Mouse (Mus musculus) CH12.LX (cell line): ENCODE data around the gene Xylt1. TPM values are rescaled to one million over a fixed set of nuclear protein-coding genes. Genes with fewer than 3 reads are reported as not detected.

ENCODE experiments used
- DNase-seq: peaks from one replicate; pipeline ENCODE4 v3.0.0-alpha.2; 2013; ENCODE audit errors: extremely low read depth
- H3K27ac ChIP-seq: 2 replicates; pipeline ENCODE4 v1.5.1; 2012; ENCODE audit warnings: low read depth, mild to moderate bottlenecking, control low read depth, moderate library complexity; ENCODE audit not compliant: insufficient read depth
- H3K27me3 ChIP-seq: replicated peaks from 2 replicates; pipeline ENCODE3; 2012; ENCODE audit warnings: inconsistent platforms
- H3K36me3 ChIP-seq, 2 experiments: replicated peaks in 1 of 2; 2 replicates each; pipeline versions ENCODE3 to v1.6.1; 2012; ENCODE audit warnings: inconsistent platforms in 1 of 2, low read length in 1 of 2, mild to moderate bottlenecking in 1 of 2, mixed read lengths in 1 of 2, moderate library complexity in 1 of 2; ENCODE audit not compliant: control insufficient read depth in 1 of 2, insufficient read depth in 1 of 2
- H3K4me1 ChIP-seq, 2 experiments: 2 replicates each; pipeline ENCODE4 v1.6.1; 2012; ENCODE audit warnings: inconsistent platforms in 1 of 2, moderate library complexity in 1 of 2; ENCODE audit not compliant: insufficient read depth in 2 of 2, control insufficient read depth in 1 of 2
- H3K4me2 ChIP-seq: 2 replicates; pipeline ENCODE4 v1.6.1; 2012; ENCODE audit warnings: low read depth, mild to moderate bottlenecking, control low read depth; ENCODE audit not compliant: poor library complexity, insufficient read depth, severe bottlenecking
- H3K4me3 ChIP-seq, 3 experiments: fragments of 150-350 bp in 1 of 3; sonication (generic) in 1 of 3; replicated peaks in 1 of 3; 2 replicates each; pipeline versions ENCODE3 to v1.5.1; 2011 to 2012; ENCODE audit warnings: low read depth in 2 of 3, low read length in 2 of 3, mild to moderate bottlenecking in 2 of 3, moderate library complexity in 2 of 3, control low read depth in 1 of 3, improper control_type of control experiment in 1 of 3, inconsistent platforms in 1 of 3, mixed read lengths in 1 of 3; ENCODE audit not compliant: poor library complexity in 1 of 3
- H3K79me2 ChIP-seq: replicated peaks from 2 replicates; pipeline ENCODE4 v1.6.1; 2012; ENCODE audit warnings: mild to moderate bottlenecking, moderate library complexity; ENCODE audit not compliant: control insufficient read depth, poor library complexity, insufficient read depth, severe bottlenecking; ENCODE audit errors: extremely low read depth
- H3K9ac ChIP-seq: 2 replicates; pipeline ENCODE4 v1.6.1; 2012; ENCODE audit warnings: low read depth, mild to moderate bottlenecking, control low read depth, moderate library complexity; ENCODE audit not compliant: insufficient read depth
- H3K9me3 ChIP-seq: replicated peaks from 2 replicates; pipeline ENCODE3; 2012; ENCODE audit warnings: low read length, inconsistent platforms, mixed read lengths
- BHLHE40 ChIP-seq: IDR thresholded peaks from 2 replicates; pipeline ENCODE4 v1.6.1; 2011; ENCODE audit warnings: mild to moderate bottlenecking, low read depth, low read length, improper control_type of control experiment
- CHD2 ChIP-seq: IDR thresholded peaks from 2 replicates; pipeline ENCODE4 v1.6.1; 2011; ENCODE audit warnings: low read length, improper control_type of control experiment
- CTCF ChIP-seq, 2 experiments: IDR thresholded peaks in 1 of 2; conservative IDR thresholded peaks in 1 of 2; 2 replicates each; pipeline ENCODE4 v1.5.1; 2011 to 2012; ENCODE audit warnings: low read depth in 2 of 2, low read length in 2 of 2, improper control_type of control experiment in 1 of 2, inconsistent platforms in 1 of 2, mild to moderate bottlenecking in 1 of 2, moderate library complexity in 1 of 2
- ETS1 ChIP-seq: conservative IDR thresholded peaks from 2 replicates; pipeline ENCODE4 v1.6.1; 2012; ENCODE audit warnings: low read depth, mild to moderate bottlenecking, inconsistent platforms, low read length, improper control_type of control experiment, moderate library complexity
- KAT2A ChIP-seq: IDR thresholded peaks from 2 replicates; pipeline ENCODE4 v1.6.1; 2012; ENCODE audit warnings: low read length, improper control_type of control experiment, inconsistent platforms; ENCODE audit not compliant: insufficient replicate concordance
- MAFK ChIP-seq: IDR thresholded peaks from 2 replicates; pipeline ENCODE4 v1.6.1; 2011; ENCODE audit warnings: low read length, improper control_type of control experiment; ENCODE audit not compliant: insufficient replicate concordance
- MXI1 ChIP-seq: IDR thresholded peaks from 2 replicates; pipeline ENCODE4 v1.6.1; 2011; ENCODE audit warnings: mild to moderate bottlenecking, low read depth, low read length, improper control_type of control experiment
- PAX5 ChIP-seq: IDR thresholded peaks from 2 replicates; pipeline ENCODE4 v1.6.1; 2012; ENCODE audit warnings: low read length, inconsistent platforms, mixed read lengths
- POLR2A ChIP-seq: IDR thresholded peaks from 2 replicates; pipeline ENCODE4 v1.6.1; 2011; ENCODE audit warnings: low read depth, mild to moderate bottlenecking, improper control_type of control experiment, low read length
- RAD21 ChIP-seq: IDR thresholded peaks from 2 replicates; pipeline ENCODE4 v1.6.1; 2011; ENCODE audit warnings: low read depth, mild to moderate bottlenecking, low read length, improper control_type of control experiment, moderate library complexity
- SMC3 ChIP-seq: IDR thresholded peaks from 2 replicates; pipeline ENCODE4 v1.6.1; 2011; ENCODE audit warnings: low read depth, low read length, improper control_type of control experiment
- TCF12 ChIP-seq: IDR thresholded peaks from 2 replicates; pipeline ENCODE4 v1.6.1; 2014; ENCODE audit warnings: low read depth, mild to moderate bottlenecking, inconsistent platforms, low read length, improper control_type of control experiment
- USF2 ChIP-seq: conservative IDR thresholded peaks from 2 replicates; pipeline ENCODE4 v1.6.1; 2011; ENCODE audit warnings: low read depth, low read length, improper control_type of control experiment
- ZC3H11A ChIP-seq: IDR thresholded peaks from 2 replicates; pipeline ENCODE4 v1.6.1; 2012; ENCODE audit warnings: low read depth, mild to moderate bottlenecking, inconsistent platforms, low read length, improper control_type of control experiment
- ZKSCAN1 ChIP-seq: IDR thresholded peaks from 2 replicates; pipeline ENCODE4 v1.6.1; 2012; ENCODE audit warnings: low read depth, inconsistent platforms, low read length, improper control_type of control experiment, borderline replicate concordance
- dilution Hi-C: fragments of 300-500 bp; cut with MboI; formaldehyde crosslinking; loops from 2 replicates; pipeline ENCODE4 v1.14.3; 2020; ENCODE audit warnings: low sequenced_read_pairs; ENCODE audit not compliant: extremely low pct_unique_long_range_greater_than_20kb, extremely low pct_ligation_motif_present
- in situ Hi-C: fragments of 300-500 bp; cut with MboI; formaldehyde crosslinking; loops from 3 replicates; pipeline ENCODE4 v1.14.3; 2019; ENCODE audit warnings: low sequenced_read_pairs, low pct_ligation_motif_present, low pct_unique_long_range_greater_than_20kb, mixed read lengths
- polyA plus RNA-seq: library from polyadenylated mRNA; unstranded; fragments of >175 nt; gene quantifications from 2 replicates; pipeline ENCODE4 v1.2.1, GENCODE M21; 2012; ENCODE audit warnings: low read depth; ENCODE audit not compliant: insufficient read length
- total RNA-seq, 2 experiments: library from RNA; depleted of rRNA; stranded (reverse); fragments of 300-350 nt in 1 of 2; fragments of >200 nt in 1 of 2; gene quantifications; 2 replicates each; pipeline ENCODE4 v1.2.3; 2012 to 2014

Gene Xylt1
- total and polyA plus RNA-seq, 3 experiments, result 0.38 to 0.84 (median 0.38) TPM

- H3K4me2 ChIP-seq, result no peak overlapping the region
- H3K9ac ChIP-seq, result no peak overlapping the region
- H3K36me3 ChIP-seq, result no peaks in the 10 kb centered on the region
- no peaks in the 10 kb centered on the region for H3K9me3 ChIP-seq
- H3K4me1 ChIP-seq, result no peaks in the 10 kb centered on the region
- no peak overlapping the region for H3K27ac ChIP-seq
- peaks cover 8% of the 10 kb centered on the region for H3K27me3 ChIP-seq
- TF ChIP-seq MAFK (no peak), ZC3H11A (no peak), CTCF (conservative IDR thresholded peaks at IDR 0.05 in 1 of 2, IDR thresholded peaks at IDR 0.05 in 1 of 2; ENCODE audit: low read depth in 2 of 2, low read length in 2 of 2) (peak in 1 of 2 experiments; percentile 68; a peak in 2 of 4 replicates), RAD21 (peak; percentile 24), ZKSCAN1 (no peak), CHD2 (no peak), SMC3 (peak; percentile 62)
- no peaks in the 10 kb centered on the region for H3K79me2 ChIP-seq
- dilution Hi-C loops (no loop called here), in situ Hi-C loops (no loop called here)
- no peak overlapping the region for H3K4me3 ChIP-seq
- DNase-seq, result peak; percentile 43
These were observed 329.3 kb downstream of the Xylt1 start for GRCm38 (mm10) chr7:117709901-117710607.

- H3K27ac ChIP-seq, result no peak overlapping the region
- dilution Hi-C loops, result no loop called here
- DNase-seq, result no peak
- no peak overlapping the region for H3K4me2 ChIP-seq
- H3K9me3 ChIP-seq, result no peaks in the 10 kb centered on the region
- H3K9ac ChIP-seq, result no peak overlapping the region
- TF ChIP-seq TCF12, result no peak
- no peak for TF ChIP-seq PAX5
- TF ChIP-seq POLR2A, result no peak
- no peak for TF ChIP-seq ETS1
- no peak for TF ChIP-seq MXI1
- no peak for TF ChIP-seq BHLHE40
- TF ChIP-seq KAT2A, result no peak
- TF ChIP-seq USF2, result no peak
- no peak for TF ChIP-seq ZC3H11A
- no peaks in the 10 kb centered on the region for H3K36me3 ChIP-seq
- no peaks in the 10 kb centered on the region for H3K79me2 ChIP-seq
- in situ Hi-C loops, result no loop called here
- peaks cover 28% of the 10 kb centered on the region for H3K27me3 ChIP-seq
- no peaks in the 10 kb centered on the region for H3K4me1 ChIP-seq
- no peak overlapping the region for H3K4me3 ChIP-seq
These were observed 336.2 kb downstream of the Xylt1 start for GRCm38 (mm10) chr7:117716876-117717408.
